Mouse (Mus musculus): ENCODE measurements around the gene Tubg2.

Gene Tubg2

DNA sequence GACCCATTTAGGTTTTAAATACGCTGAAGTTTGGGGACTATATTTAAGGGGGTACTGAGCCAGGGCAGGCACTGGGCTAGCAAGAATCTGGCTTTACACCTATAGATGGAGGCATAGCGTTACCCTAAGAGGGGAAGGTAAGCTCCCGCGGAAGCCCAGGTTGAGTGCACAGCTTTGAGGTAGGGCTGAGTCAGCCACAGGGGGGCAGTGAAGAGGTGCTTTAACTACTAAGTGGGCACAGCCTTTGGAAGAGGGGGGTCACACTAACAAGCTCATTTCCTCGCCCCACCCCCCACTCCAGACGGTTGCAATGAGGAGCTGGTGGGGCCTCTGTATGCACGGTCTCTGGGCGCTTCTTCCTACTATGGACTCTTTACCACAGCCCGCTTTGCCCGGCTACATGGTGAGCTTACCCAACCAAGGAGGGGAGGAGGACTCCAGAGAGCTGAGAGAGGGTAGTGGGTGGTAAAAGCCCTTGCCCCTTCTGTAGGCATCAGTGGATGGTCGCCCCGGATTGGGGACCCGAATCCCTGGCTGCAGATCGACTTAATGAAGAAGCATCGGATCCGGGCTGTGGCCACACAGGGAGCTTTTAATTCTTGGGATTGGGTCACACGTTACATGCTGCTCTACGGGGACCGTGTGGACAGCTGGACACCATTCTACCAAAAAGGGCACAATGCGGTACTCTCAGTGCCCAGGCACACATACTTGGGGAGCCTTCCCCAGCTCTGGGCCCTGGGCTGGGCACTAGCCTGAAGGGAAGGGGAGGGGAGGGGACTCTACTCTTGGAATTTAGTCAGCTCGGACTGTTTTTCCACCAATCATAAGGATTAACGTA lies 21.4 kb downstream of the Tubg2 start:
- DNase-seq (ENCODE audit: low read depth, low spot score), result peak; percentile 96

DNA sequence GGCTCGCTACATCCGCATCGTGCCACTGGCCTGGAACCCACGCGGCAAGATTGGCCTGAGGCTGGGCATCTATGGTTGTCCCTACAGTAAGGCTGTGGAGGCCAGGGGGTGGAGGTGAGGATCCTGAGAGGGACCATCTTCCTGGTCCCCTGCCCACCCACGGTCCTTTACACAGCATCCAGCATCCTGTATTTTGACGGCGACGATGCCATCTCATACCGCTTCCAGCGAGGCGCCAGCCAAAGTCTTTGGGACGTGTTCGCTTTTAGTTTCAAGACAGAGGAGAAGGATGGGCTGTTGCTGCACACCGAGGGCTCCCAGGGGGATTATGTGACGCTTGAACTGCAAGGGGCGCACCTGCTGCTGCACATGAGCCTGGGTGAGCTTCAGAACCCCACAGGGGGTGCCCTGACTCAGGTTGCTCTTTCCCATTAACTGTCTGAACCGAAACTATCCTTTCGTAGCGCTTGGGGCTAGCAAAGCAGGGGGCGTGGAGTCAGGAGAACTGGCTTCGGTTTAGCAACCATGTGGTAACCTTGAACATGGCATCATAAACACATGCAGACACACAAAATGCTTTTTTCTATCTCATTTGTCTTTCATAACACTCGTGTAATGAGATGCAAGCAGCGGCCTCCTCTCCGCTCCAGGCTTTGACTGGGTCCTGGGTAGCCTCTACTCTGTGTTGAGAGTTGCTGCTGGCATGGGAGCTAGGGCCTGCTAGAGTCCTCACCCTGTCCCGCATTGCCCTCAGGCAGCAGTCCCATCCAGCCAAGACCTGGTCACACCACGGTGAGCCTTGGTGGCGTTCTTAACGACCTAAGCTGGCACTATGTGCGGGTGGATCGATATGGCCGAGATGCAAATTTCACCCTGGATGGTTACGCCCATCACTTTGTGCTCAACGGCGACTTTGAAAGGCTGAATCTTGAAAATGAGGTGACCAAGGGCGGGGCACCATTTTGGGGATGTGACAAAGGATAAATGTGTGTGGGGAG lies 22.7 kb downstream of the Tubg2 start:
- peak; percentile 30 for DNase-seq (ENCODE audit: low read depth, low spot score)

DNA sequence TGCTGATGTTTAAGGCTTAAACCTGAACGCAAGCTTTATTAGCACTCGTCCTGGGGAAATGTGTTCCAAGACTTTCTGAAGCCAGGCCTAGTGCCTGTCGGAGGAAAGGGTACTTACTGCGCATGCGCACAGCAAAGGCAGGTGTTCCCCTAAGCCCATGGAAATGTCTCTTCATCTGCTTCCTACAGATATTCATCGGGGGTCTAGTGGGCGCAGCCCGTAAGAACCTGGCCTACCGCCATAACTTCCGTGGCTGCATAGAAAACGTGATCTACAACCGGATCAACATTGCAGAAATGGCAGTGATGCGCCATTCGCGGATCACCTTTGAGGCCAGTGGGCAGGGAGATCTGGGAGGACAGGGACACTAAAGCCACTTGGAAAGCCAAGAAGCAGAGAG lies 23.6 kb downstream of the Tubg2 start:
- DNase-seq (ENCODE audit: low read depth, low spot score), result peak; percentile 64

DNA sequence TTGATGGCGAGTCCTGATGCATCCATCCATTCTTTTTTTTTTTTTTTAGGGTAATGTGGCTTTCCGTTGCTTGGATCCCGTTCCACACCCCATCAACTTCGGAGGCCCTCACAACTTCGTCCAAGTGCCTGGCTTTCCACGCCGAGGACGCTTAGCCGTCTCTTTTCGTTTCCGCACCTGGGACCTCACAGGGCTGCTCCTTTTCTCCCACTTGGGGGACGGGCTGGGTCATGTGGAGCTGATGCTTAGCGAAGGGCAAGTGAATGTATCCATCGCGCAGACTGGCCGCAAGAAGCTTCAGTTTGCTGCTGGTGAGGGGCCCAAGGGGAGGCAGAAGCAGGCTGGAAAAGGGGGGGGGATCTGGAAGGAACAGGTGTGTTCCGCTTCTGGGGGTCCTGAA lies 24.6 kb downstream of the Tubg2 start:
- DNase-seq (ENCODE audit: low read depth, low spot score), result no peak

DNA sequence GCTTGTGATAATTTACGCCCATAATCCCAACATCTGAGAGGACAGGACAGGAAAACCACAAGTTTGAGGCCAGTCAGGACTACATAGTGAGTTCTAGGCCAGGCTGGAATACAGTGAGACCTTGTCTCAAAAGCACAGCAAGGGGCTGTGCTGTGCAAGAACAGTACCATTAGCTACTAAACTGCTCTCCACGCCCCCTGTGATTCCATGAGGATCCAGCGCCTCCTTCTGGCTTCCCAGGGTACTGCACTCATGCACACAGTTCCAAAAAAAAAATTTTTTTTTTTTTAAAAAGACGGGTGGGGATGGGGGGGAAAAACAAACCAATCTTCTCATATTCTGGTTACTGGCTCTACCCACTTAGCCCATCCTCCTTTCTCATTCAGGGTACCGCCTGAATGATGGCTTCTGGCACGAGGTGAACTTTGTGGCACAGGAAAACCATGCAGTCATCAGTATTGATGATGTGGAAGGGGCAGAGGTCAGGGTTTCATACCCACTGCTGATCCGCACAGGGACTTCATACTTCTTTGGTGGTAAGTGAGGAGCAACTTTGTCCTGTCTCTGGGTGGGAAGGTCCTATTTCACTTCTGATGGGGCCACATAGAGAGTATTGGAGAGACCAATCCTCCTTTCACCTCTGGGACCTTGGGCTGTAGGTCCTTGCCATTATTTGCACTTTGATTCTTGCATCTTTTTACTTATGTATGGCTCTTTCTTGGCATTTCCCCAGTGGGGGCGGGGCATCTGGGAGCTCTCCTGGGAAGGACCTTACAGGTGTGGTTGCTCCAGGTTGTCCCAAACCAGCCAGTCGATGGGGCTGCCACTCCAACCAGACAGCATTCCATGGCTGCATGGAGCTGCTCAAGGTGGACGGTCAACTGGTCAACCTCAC lies 25.4 kb downstream of the Tubg2 start:
- DNase-seq (ENCODE audit: low read depth, low spot score), result peak; percentile 76

DNA sequence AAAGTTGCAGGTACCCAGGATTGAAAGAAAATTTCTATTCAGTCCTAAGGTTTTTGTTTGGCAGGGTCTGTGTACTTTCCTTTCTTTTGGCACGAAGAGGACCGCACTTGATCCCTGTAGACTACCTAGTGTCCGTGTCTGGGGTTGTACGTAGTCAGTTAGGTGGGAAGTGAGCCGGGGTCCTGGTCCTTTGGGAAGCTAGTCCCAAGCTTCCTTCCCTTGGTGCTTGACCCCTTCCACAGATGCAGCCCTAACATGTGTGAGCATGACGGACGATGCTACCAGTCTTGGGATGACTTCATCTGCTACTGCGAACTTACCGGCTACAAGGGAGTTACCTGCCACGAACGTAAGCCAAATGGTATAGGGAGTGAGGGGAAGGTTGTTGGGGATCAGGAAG lies 26.3 kb downstream of the Tubg2 start:
- DNase-seq (ENCODE audit: low read depth, low spot score), result no peak

DNA sequence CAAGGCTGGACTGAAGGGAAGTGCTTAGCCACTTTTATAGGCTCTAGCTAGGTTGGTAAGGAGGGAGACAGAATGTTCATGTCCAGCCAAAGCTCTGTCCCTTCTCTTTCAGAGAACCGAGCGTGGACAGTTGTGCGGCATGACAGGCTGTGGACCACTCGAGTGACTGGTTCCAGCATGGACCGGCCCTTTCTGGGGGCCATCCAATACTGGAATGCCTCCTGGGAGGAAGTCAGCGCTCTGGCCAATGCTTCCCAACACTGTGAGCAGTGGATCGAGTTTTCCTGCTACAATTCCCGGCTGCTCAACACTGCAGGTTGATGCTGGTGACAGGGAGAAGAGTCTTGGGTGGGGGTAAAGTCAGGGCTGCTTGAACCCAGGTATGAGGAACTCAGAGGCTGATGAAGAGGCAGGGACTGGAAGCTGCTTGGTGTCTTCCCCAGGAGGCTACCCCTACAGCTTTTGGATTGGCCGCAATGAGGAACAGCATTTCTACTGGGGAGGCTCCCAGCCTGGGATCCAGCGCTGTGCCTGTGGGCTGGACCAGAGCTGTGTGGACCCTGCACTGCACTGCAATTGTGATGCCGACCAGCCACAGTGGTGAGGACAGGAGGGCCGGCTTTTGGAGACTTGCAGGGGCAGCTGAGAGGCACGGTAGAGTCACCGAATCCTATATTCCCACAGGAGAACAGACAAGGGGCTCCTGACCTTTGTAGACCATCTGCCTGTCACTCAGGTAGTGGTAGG lies 27.2 kb downstream of the Tubg2 start:
- peak; percentile 52 for DNase-seq (ENCODE audit: low read depth, low spot score)

DNA sequence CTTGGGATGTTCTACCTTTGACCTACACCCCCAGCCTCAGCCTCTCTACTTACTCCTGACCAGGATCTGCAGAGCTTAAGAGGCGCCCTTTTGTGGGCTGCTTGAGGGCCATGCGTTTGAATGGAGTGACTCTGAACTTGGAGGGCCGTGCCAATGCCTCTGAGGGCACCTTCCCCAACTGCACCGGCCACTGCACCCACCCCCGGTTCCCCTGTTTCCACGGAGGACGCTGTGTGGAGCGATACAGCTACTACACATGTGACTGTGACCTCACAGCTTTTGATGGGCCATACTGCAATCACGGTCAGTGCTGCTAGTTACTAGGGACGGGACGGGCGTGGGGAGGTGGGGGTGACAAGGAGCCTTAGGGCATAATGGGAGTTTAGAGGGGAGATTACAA lies 29.3 kb downstream of the Tubg2 start:
- no peak for DNase-seq (ENCODE audit: low read depth, low spot score)

DNA sequence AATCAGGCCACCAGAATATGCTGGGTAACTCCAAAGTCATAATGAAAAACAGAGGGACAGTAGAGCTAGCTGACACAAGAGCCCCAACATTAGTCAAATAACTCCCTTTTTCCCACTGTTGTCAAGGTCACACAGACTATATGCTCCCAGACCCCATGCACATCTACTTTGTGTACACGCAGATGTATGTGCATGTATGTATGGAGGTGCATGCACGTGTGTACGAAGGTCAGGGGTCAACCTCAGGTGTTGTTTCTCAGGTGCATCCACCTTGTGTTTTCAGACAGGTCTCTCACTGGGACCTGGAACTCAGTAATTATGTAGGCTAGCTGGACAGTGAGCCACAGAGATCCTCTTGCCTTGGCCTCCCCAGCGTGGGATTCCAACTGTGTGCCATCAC lies 29.7 kb downstream of the Tubg2 start:
- no peak for DNase-seq (ENCODE audit: low read depth, low spot score)

DNA sequence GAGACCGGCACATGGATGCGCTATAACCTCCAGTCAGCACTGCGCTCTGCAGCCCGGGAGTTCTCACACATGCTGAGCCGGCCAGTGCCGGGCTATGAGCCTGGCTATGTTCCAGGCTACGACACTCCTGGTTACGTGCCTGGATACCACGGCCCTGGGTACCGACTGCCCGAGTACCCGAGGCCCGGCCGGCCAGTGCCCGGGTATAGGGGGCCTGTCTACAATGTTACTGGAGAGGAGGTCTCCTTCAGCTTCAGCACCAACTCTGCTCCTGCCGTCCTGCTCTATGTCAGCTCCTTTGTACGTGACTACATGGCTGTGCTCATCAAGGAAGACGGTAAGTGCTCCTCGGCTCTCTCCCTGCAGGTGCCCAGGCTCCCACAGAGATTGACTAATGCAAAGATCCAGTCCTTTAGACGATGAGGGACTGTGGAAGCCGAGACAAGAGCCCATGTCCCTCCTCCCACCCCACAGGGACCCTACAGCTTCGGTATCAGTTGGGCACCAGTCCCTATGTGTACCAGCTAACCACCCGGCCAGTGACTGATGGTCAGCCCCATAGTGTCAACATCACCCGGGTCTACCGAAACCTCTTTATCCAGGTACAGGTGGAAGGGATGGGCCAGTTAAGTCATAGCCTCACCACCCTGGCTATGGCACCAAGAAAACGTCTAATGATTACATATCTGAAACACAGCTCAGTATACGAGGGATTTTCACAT lies 31.0 kb downstream of the Tubg2 start:
- peak; percentile 57 for DNase-seq (ENCODE audit: low read depth, low spot score)

DNA sequence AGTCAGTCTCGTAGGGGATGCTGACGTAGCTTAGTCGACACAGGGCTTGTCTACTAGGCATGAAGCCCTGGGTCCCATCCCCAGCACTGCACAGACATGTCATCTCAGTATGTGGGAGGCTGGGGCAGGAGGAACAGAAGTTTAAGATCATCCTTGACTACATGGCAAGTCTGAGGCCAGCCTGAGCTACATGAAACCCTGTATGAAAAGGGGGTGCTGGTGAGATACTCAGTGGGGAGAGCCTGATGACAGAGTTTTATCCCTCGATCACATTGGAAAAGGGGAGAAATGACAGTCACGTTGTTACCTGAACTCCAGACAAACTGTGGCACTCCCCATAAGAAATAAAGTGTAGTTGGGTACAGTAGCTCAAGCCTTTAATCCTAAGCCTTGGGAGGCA lies 31.8 kb downstream of the Tubg2 start:
- DNase-seq (ENCODE audit: low read depth, low spot score), result no peak

DNA sequence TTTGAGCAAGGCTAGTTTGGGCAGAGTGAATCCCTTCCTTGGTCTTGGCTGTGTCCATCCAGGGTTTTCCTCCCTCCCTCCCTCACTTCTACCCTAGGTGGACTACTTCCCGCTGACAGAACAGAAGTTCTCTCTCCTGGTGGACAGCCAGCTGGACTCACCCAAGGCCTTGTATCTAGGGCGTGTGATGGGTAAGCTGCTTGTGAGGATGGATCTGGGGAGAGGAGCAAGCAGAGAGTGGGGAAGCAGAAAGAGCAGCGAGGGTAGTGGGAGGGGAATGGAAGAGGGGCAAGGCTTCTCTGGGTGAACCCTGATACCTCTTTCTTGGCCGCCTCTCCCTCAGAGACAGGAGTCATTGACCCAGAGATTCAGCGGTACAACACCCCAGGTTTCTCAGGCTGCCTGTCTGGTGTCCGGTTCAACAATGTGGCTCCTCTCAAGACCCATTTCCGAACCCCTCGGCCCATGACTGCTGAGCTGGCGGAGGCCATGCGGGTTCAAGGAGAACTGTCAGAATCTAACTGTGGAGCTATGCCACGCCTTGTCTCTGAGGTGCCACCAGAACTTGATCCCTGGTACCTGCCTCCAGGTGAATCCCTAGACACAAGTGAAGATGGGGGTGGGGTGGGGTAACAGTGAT lies 32.6 kb downstream of the Tubg2 start:
- peak; percentile 98 for DNase-seq (ENCODE audit: low read depth, low spot score)

DNA sequence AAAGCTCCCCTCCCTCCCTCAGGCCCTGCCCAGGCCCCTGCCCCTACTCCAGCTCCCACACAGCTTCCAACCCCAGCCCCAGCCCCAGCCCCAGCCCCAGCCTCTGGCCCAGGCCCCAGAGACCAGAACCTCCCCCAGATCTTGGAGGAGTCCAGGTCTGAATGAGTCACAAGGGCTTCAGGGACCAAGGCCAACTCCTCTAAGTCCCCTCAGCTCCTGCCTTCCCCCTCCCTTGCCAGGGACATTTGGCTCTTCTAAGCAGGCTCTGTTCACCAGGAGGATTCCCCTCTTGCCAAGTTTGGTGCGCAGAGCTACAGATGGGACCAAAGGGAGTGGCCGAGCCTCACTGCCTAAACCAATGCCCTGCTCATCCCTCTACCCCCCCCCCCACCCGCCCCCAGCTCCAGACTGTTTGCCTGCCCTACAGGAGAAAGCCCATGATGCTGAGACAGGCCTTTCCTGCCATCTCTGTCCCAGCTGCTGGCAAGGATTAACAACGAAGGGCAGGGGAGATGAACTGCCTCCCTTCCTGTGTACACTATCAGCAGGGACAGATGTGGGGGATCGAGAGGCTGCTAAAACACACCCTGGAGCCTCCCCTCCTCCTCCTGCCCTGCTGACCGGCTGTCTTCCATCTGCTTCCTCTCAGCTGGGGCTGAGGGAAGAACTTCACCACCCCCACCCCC lies 33.9 kb downstream of the Tubg2 start:
- peak; percentile 99 for DNase-seq (ENCODE audit: low read depth, low spot score)

DNA sequence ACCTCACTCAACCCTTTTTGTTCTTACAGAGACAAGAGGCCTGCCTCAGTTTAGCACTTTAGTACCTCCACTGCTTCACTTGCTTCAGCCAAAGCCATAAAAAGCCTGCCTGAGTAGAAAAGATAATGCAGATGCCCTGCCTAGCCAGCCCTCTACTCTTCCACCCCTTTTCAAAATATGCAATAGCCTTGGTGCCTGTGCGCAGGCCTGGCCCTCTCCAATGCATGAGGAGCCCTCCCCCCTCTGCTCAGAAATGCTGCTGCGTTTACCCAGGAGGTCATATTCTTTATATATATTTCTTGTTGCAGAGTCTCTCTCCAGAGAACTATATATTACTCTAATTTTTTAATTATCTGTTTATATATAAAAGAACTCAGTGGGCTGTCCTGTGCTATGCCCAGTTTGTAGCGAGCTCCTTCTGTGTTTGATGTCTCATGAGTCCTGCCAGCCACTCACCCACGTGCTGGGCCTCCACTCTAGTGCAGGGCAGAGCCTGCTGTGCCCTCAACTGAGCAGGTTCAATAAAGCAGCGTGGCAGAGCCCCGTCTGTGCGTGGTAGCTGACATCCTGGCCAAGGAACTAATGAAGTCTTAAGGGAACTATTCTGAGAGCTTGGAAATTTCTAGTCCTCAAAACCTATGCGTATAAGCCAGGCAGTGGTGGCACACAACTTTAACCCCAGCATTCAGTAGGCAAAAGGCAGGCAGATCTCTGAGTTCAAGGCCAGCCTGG lies 34.6 kb downstream of the Tubg2 start:
- DNase-seq (ENCODE audit: low read depth, low spot score), result peak; percentile 39

DNA sequence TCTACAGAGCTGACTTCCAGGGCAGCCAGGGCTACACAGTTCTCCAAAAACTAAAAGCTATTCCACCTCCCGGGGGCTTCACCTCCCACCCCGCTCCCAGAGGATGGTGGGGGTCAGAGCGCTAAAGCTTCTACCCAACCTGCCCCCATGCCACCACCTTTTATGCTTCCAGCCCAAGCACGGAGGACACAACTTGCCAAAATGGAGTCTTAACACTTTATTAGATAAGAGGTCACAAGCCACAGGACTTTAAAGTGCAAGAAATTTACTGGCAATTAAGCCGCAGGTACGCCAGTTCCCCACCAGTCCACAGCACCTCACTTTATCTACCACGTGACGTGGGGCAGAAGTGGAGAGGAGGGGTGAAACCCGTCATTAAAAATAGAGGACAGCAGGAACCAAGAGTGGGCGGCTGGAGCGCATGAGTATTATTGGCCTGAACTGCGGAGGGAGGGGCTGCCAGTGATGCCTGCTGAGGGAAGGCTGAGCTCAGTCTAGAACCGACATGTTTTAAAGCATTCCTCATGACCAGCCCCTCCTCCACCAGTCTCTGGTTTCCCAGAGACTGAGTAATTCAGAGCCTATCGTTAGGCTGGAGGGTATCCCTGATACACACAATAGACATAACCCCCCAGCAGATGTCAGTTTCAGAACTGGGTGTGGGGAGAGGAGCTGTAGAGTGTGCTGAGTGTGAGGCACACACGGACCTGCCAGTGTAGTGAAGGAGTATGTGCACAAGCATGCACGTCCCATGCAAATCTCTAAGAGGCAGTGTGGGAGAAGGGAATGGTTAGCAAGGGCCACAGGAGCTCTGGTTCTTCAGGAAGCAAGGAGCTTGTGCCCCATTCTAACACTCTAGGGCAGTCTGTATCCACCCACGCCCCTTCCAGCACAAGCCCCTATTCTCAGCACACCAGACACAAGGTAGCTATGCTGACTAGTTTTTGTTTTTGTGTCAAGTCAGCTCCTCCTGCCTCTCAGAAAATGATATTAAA lies 35.5 kb downstream of the Tubg2 start:
- DNase-seq (ENCODE audit: low read depth, low spot score), result peak; percentile 75

DNA sequence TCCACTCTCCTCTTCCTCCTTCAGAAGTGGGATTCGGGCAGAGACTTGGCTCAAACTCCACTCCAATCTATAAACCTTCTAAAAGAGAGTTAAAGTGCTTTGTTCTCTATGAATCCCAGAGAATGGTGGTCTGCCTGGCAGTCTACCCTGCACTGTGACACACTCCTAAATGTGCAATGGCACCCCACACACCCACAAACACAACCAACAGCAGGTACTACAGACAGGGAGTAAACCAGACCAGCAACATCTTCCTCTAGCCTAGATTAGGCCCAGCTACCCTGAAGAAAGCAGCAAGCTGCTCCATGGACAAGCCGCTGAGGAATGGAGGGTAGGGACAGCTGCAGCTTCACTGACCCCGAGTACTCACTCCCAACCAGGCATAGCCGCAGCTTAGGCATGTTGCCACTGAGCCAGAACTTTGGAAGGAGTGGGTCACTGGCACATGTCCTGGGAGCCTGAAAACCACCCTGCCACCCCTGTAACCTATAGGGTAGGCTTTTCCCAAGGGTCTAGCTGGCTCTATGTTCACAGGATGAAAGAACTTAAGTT lies 36.3 kb downstream of the Tubg2 start:
- no peak for DNase-seq (ENCODE audit: low read depth, low spot score)

DNA sequence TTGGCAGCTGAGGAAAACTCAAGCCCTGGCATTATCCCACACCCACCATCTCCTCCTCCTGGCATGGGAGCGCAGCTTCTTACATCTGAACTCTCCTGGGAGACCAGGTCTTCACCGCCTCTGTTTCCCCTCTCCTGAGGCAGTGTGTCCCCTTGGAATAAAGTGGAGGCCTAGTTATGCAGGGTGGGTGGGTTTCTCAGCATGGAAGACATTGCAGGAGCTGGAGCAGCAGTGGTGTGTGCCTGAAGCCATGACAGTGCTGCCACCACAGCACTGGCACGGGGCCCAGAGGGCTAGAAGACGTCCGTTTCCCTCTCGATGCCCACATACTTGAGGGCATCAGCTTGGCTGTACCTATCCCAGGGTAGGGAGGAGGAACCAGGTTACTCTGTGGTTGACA lies 36.9 kb downstream of the Tubg2 start:
- no peak for DNase-seq (ENCODE audit: low read depth, low spot score)

All from brain, adult 2 months (tissue).